Mouse (Mus musculus) stomach, embryonic 15.5 days (tissue): ENCODE data around the gene Frmpd4. TPM values are rescaled to one million over a fixed set of nuclear protein-coding genes. Genes with fewer than 3 reads are reported as not detected.

ENCODE experiments used
- ATAC-seq: fragments of 200-750 bp; cut with Nextera tagmentation; 2 replicates; pipeline ENCODE4 v1.8.0; 2017; ENCODE audit warnings: low read depth, moderate number of reproducible peaks, moderate TSS enrichment; ENCODE audit not compliant: insufficient read depth, low FRiP score
- H3K27ac ChIP-seq: fragments of 300-500 bp; sonication (generic); 2 replicates; pipeline ENCODE4 v1.5.1; 2015; ENCODE audit warnings: mild to moderate bottlenecking, inconsistent platforms
- H3K27me3 ChIP-seq: fragments of 300-500 bp; sonication (generic); replicated peaks from 2 replicates; pipeline ENCODE4 v1.6.1; 2015; ENCODE audit warnings: inconsistent platforms
- H3K36me3 ChIP-seq: fragments of 300-500 bp; sonication (generic); 2 replicates; pipeline ENCODE4 v1.6.1; 2015; ENCODE audit warnings: inconsistent platforms
- H3K4me1 ChIP-seq: fragments of 300-500 bp; sonication (generic); 2 replicates; pipeline ENCODE4 v1.6.1; 2015; ENCODE audit warnings: inconsistent platforms
- H3K4me2 ChIP-seq: fragments of 300-500 bp; sonication (generic); 2 replicates; pipeline ENCODE4 v1.6.1; 2015; ENCODE audit warnings: mild to moderate bottlenecking, inconsistent platforms
- H3K4me3 ChIP-seq: fragments of 300-500 bp; sonication (generic); replicated peaks from 2 replicates; pipeline ENCODE4 v1.5.1; 2015; ENCODE audit warnings: inconsistent platforms
- H3K9ac ChIP-seq: fragments of 300-500 bp; sonication (generic); 2 replicates; pipeline ENCODE4 v1.6.1; 2015; ENCODE audit warnings: inconsistent platforms
- H3K9me3 ChIP-seq: fragments of 300-500 bp; sonication (generic); 2 replicates; pipeline ENCODE4 v1.6.1; 2016; ENCODE audit warnings: inconsistent platforms
- whole genome bisulfite sequencing: fragments of 180-500 bp; shearing (Covaris S2); methylation state at CpG from one replicate; pipeline ENCODE4 v1.1.7; 2015; 5-methylcytosine and 5-hydroxymethylcytosine counted together
- polyA plus RNA-seq: library from polyadenylated mRNA; unstranded; fragments of >200 nt; fragmentation: Nextera tagmentation; extraction: Ambion mirVana; gene quantifications from 2 replicates; pipeline ENCODE4 v1.2.1, GENCODE M21; 2015

Frmpd4 gene
- polyA plus RNA-seq, 1 experiment from 2014 or later: 0.30 TPM

GRCm38 (mm10) chrX:167522528-167522927, 1054.5 kb downstream of the Frmpd4 start:
- Histone ChIP-seq H3K36me3 (no peaks in the 10 kb centered on the region), H3K4me1 (no peaks in the 10 kb centered on the region), H3K27me3 (0 out of 2 replicates have a peak, but pooled peaks cover 2% of the 10 kb centered on the region), H3K9me3 (no peaks in the 10 kb centered on the region), H3K27ac (no peak overlapping the region), H3K9ac (no peak overlapping the region), H3K4me3 (no peak overlapping the region), H3K4me2 (no peak overlapping the region)
- ATAC-seq: no peak
- 74% methylated on average over 4 of the region's 4 CpGs for WGBS

- Histone ChIP-seq H3K27me3 (0 out of 2 replicates have a peak, but pooled peaks cover 2% of the 10 kb centered on the region), H3K4me3 (no peak overlapping the region), H3K9ac (no peak overlapping the region), H3K36me3 (no peaks in the 10 kb centered on the region), H3K4me1 (no peaks in the 10 kb centered on the region), H3K9me3 (no peaks in the 10 kb centered on the region), H3K4me2 (no peak overlapping the region), H3K27ac (no peak overlapping the region)
- 77% methylated on average over 2 of the region's 2 CpGs for WGBS
- no peak for ATAC-seq
Measured at GRCm38 (mm10) chrX:167518440-167518839, 1058.6 kb downstream of the Frmpd4 start.

DNA sequence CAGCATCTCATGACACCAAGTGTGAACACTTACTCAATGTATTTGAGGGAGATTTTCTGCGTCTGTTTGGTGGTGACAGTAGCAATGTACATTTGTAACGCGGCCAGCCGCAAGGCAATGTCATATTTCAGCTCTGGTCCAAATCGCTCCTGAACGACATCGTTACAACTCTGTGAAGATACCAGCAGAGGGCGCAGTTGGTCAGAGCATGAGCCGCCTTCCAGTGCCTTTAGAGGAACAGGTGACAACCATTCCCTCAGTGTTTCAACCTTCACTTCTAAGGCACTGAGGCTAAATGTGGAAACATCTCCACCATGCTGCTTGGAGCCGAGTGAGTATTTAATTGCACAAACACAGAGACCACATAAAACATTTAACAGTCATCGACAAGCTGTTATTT, 1079.3 kb downstream of the Frmpd4 start:
- no peak overlapping the region for H3K4me2 ChIP-seq
- no peaks in the 10 kb centered on the region for H3K27me3 ChIP-seq
- H3K36me3 ChIP-seq: no peaks in the 10 kb centered on the region
- H3K9ac ChIP-seq: no peak overlapping the region
- no peaks in the 10 kb centered on the region for H3K9me3 ChIP-seq
- no peaks in the 10 kb centered on the region for H3K4me1 ChIP-seq
- WGBS: 29% methylated on average over 11 of the region's 11 CpGs
- ATAC-seq: no peak
- no peak overlapping the region for H3K4me3 ChIP-seq
- H3K27ac ChIP-seq: no peak overlapping the region

- ATAC-seq: no peak
- Histone ChIP-seq H3K27ac (no peak overlapping the region), H3K4me2 (no peak overlapping the region), H3K4me3 (no peak overlapping the region), H3K4me1 (no peaks in the 10 kb centered on the region), H3K27me3 (no peaks in the 10 kb centered on the region), H3K9me3 (no peaks in the 10 kb centered on the region), H3K36me3 (no peaks in the 10 kb centered on the region), H3K9ac (no peak overlapping the region)
- WGBS: 89% methylated on average over 1 of the region's 1 CpGs
Measured at GRCm38 (mm10) chrX:167492265-167492664, 1084.8 kb downstream of the Frmpd4 start.

- Histone ChIP-seq H3K36me3 (no peaks in the 10 kb centered on the region), H3K4me3 (no peak overlapping the region), H3K4me1 (no peaks in the 10 kb centered on the region), H3K27me3 (no peaks in the 10 kb centered on the region), H3K9me3 (no peaks in the 10 kb centered on the region), H3K9ac (no peak overlapping the region), H3K4me2 (no peak overlapping the region), H3K27ac (no peak overlapping the region)
- no peak for ATAC-seq
- 27% methylated on average over 1 of the region's 1 CpGs for WGBS
Measured at GRCm38 (mm10) chrX:167491589-167492207, 1085.3 kb downstream of the Frmpd4 start.

GRCm38 (mm10) chrX:167483409-167484177, 1093.4 kb downstream of the Frmpd4 start:
- no peak for ATAC-seq
- H3K9me3 ChIP-seq: no peaks in the 10 kb centered on the region
- no peaks in the 10 kb centered on the region for H3K27me3 ChIP-seq
- no peaks in the 10 kb centered on the region for H3K36me3 ChIP-seq
- H3K4me2 ChIP-seq: no peak overlapping the region
- no peak overlapping the region for H3K4me3 ChIP-seq
- no peaks in the 10 kb centered on the region for H3K4me1 ChIP-seq
- no peak overlapping the region for H3K9ac ChIP-seq
- WGBS: 66% methylated on average over 4 of the region's 4 CpGs
- H3K27ac ChIP-seq: no peak overlapping the region

- no peaks in the 10 kb centered on the region for H3K4me1 ChIP-seq
- H3K9me3 ChIP-seq: no peaks in the 10 kb centered on the region
- no peak overlapping the region for H3K9ac ChIP-seq
- H3K27me3 ChIP-seq: no peaks in the 10 kb centered on the region
- no peak overlapping the region for H3K4me3 ChIP-seq
- H3K36me3 ChIP-seq: no peaks in the 10 kb centered on the region
- no peak overlapping the region for H3K4me2 ChIP-seq
- WGBS: 82% methylated on average over 6 of the region's 6 CpGs
- no peak for ATAC-seq
- no peak overlapping the region for H3K27ac ChIP-seq
Measured at GRCm38 (mm10) chrX:167477636-167478035, 1099.4 kb downstream of the Frmpd4 start.

DNA sequence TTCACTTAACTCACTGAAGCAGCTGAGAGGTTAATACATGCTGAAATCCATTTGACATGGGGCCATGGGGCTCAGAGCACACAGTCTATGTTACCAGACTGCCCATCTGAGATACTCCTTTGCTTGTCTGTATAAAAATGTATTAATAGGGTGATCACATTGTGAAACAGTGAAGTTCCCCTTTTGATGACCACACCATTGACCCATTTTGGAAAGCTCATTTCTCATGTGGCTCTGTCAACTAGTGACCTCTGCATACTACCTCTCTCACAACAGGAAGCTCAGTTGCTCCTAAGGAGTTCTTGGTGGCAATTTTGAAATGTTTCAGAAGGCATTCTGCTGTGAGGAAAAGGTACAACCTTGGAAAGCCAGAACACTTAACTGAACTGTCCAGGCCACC, 1142.1 kb downstream of the Frmpd4 start:
- no peaks in the 10 kb centered on the region for H3K4me1 ChIP-seq
- H3K36me3 ChIP-seq: no peaks in the 10 kb centered on the region
- H3K27ac ChIP-seq: no peak overlapping the region
- no peaks in the 10 kb centered on the region for H3K9me3 ChIP-seq
- H3K27me3 ChIP-seq: no peaks in the 10 kb centered on the region
- H3K4me3 ChIP-seq: no peak overlapping the region
- ATAC-seq: no peak
- no peak overlapping the region for H3K9ac ChIP-seq
- no peak overlapping the region for H3K4me2 ChIP-seq

DNA sequence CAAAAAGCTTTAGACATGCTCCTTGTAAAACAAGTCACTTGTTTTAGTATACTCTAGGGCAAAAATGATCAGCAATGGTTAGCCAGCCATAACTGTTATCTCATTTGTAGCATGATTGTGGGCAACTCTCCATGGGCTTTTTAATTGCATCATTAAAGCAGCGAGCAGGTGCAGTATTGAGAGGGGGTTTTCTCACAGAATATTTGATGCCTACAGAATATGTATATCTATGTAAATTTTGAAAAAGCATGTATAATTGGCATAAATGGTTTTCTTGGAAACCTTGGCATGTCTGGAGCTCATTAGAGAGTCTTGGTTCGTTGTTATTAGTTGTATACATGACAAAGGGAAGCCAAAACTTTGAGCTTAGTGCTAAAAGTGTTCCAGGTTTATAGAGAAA, 1143.1 kb downstream of the Frmpd4 start:
- 67% methylated on average over 2 of the region's 2 CpGs for WGBS
- ATAC-seq: no peak
- H3K9me3 ChIP-seq: no peaks in the 10 kb centered on the region
- no peak overlapping the region for H3K4me2 ChIP-seq
- H3K27me3 ChIP-seq: no peaks in the 10 kb centered on the region
- H3K4me1 ChIP-seq: no peaks in the 10 kb centered on the region
- H3K27ac ChIP-seq: no peak overlapping the region
- no peak overlapping the region for H3K4me3 ChIP-seq
- H3K36me3 ChIP-seq: no peaks in the 10 kb centered on the region
- H3K9ac ChIP-seq: no peak overlapping the region

Other genes starting within 250 kb of the Frmpd4 start
- gene Msl3, start 96.7 kb upstream of the Frmpd4 start, polyA plus RNA-seq: 33.2 and 36.8 TPM in 2 replicates
- 7.5 and 8.5 TPM in 2 replicates for gene Arhgap6, start 217.9 kb upstream of the Frmpd4 start, polyA plus RNA-seq